Mouse (Mus musculus): ENCODE results near the gene Crispld2.

- TF ChIP-seq CTCF (IDR thresholded peaks at IDR 0.05; ENCODE audit: low read depth, low read length) (no peak), POLR2A (IDR thresholded peaks at IDR 0.05; ENCODE audit: insufficient read depth, low read length) (no peak), EP300 (IDR thresholded peaks at IDR 0.05; ENCODE audit: insufficient read depth, low read depth, low read length) (no peak)
Observed at GRCm38 (mm10) chr8:120014267-120015023, 22.2 kb downstream of the Crispld2 start.

Measured in ES-Bruce4 (cell line).